Mouse (Mus musculus): ENCODE measurements at regions not wholly inside any gene's neighbourhood (a gene's known extent, or its start where the extent isn't known, plus 50 kb on each side); places are given as distances from the start of the nearest gene placed in this dataset.
"Not testable (repeated sequence)": the region's sequence is repeated elsewhere in the genome, so short reads cannot be mapped to it uniquely, and the experiment has no call there.

GRCm38 (mm10) chr15:43624431-43624965 is 3490.3 kb downstream of the 9330182O14Rik start:
- Histone ChIP-seq H3K36me3 (ENCODE audit: control insufficient read depth, insufficient read depth, low read length) (no peaks in the 10 kb centered on the region), H3K4me1 (ENCODE audit: control insufficient read depth, insufficient read depth, low read length) (no peaks in the 10 kb centered on the region), H3K27ac (ENCODE audit: insufficient read depth, low read depth, low read length) (no peak overlapping the region), H3K4me3 (ENCODE audit: insufficient read depth, low read depth, low read length) (no peak overlapping the region), H3K27me3 (replicated peaks; ENCODE audit: control insufficient read depth, insufficient read depth, low read length) (no peaks in the 10 kb centered on the region)
- no peak for TF ChIP-seq CTCF (conservative IDR thresholded peaks at IDR 0.05; ENCODE audit: insufficient read depth, insufficient read length, low read depth, low read length)
- TF ChIP-seq POLR2A (IDR thresholded peaks at IDR 0.05; ENCODE audit: low read depth, low read length) = no peak
- DNase-seq = no peak
- 46% methylated on average over 2 of the region's 2 CpGs for WGBS

- TF ChIP-seq CTCF (conservative IDR thresholded peaks at IDR 0.05; ENCODE audit: insufficient read depth, insufficient read length, low read depth, low read length) (no peak), POLR2A (IDR thresholded peaks at IDR 0.05; ENCODE audit: low read depth, low read length) (no peak)
- no peak for DNase-seq
- Histone ChIP-seq H3K4me3 (ENCODE audit: insufficient read depth, low read depth, low read length) (no peak overlapping the region), H3K27me3 (replicated peaks; ENCODE audit: control insufficient read depth, insufficient read depth, low read length) (no peaks in the 10 kb centered on the region), H3K4me1 (ENCODE audit: control insufficient read depth, insufficient read depth, low read length) (no peaks in the 10 kb centered on the region), H3K36me3 (ENCODE audit: control insufficient read depth, insufficient read depth, low read length) (no peaks in the 10 kb centered on the region), H3K27ac (ENCODE audit: insufficient read depth, low read depth, low read length) (no peak overlapping the region)
- 49% methylated on average over 4 of the region's 4 CpGs for WGBS
These were observed 3490.9 kb downstream of the 9330182O14Rik start for GRCm38 (mm10) chr15:43625021-43625510.

- Histone ChIP-seq H3K4me3 (ENCODE audit: insufficient read depth, low read depth, low read length) (no peak overlapping the region), H3K36me3 (ENCODE audit: control insufficient read depth, insufficient read depth, low read length) (no peaks in the 10 kb centered on the region), H3K27ac (ENCODE audit: insufficient read depth, low read depth, low read length) (no peak overlapping the region), H3K4me1 (ENCODE audit: control insufficient read depth, insufficient read depth, low read length) (no peaks in the 10 kb centered on the region), H3K27me3 (replicated peaks; ENCODE audit: control insufficient read depth, insufficient read depth, low read length) (no peaks in the 10 kb centered on the region)
- TF ChIP-seq POLR2A (IDR thresholded peaks at IDR 0.05; ENCODE audit: low read depth, low read length) (no peak), CTCF (conservative IDR thresholded peaks at IDR 0.05; ENCODE audit: insufficient read depth, insufficient read length, low read depth, low read length) (no peak)
- 79% methylated on average over 2 of the region's 2 CpGs for WGBS
- peak; percentile 2 for DNase-seq
These were observed 3516.8 kb downstream of the 9330182O14Rik start for GRCm38 (mm10) chr15:43650818-43651500.

- H3K27ac ChIP-seq (ENCODE audit: insufficient read depth, low read depth, low read length) = no peak overlapping the region
- H3K4me1 ChIP-seq (ENCODE audit: control insufficient read depth, insufficient read depth, low read length) = no peaks in the 10 kb centered on the region
- H3K36me3 ChIP-seq (ENCODE audit: control insufficient read depth, insufficient read depth, low read length) = no peaks in the 10 kb centered on the region
- no peaks in the 10 kb centered on the region for H3K27me3 ChIP-seq (replicated peaks; ENCODE audit: control insufficient read depth, insufficient read depth, low read length)
- TF ChIP-seq POLR2A (IDR thresholded peaks at IDR 0.05; ENCODE audit: low read depth, low read length) (no peak), CTCF (conservative IDR thresholded peaks at IDR 0.05; ENCODE audit: insufficient read depth, insufficient read length, low read depth, low read length) (no peak)
- DNase-seq = no peak
- H3K4me3 ChIP-seq (ENCODE audit: insufficient read depth, low read depth, low read length) = no peak overlapping the region
- 76% methylated on average over 1 of the region's 1 CpGs for WGBS
These were observed 3529.5 kb downstream of the 9330182O14Rik start for GRCm38 (mm10) chr15:43663648-43664047.

- Histone ChIP-seq H3K36me3 (ENCODE audit: control insufficient read depth, insufficient read depth, low read length) (no peaks in the 10 kb centered on the region), H3K27me3 (replicated peaks; ENCODE audit: control insufficient read depth, insufficient read depth, low read length) (no peaks in the 10 kb centered on the region), H3K4me3 (ENCODE audit: insufficient read depth, low read depth, low read length) (no peak overlapping the region), H3K4me1 (ENCODE audit: control insufficient read depth, insufficient read depth, low read length) (no peaks in the 10 kb centered on the region), H3K27ac (ENCODE audit: insufficient read depth, low read depth, low read length) (no peak overlapping the region)
- 19% methylated on average over 1 of the region's 1 CpGs for WGBS
- TF ChIP-seq CTCF (conservative IDR thresholded peaks at IDR 0.05; ENCODE audit: insufficient read depth, insufficient read length, low read depth, low read length) = no peak
- TF ChIP-seq POLR2A (IDR thresholded peaks at IDR 0.05; ENCODE audit: low read depth, low read length) = no peak
- DNase-seq = peak; percentile 37
These were observed 3544.7 kb downstream of the 9330182O14Rik start for GRCm38 (mm10) chr15:43678844-43679243.

GRCm38 (mm10) chr15:43682176-43682575 is 3548.0 kb downstream of the 9330182O14Rik start:
- no peaks in the 10 kb centered on the region for H3K27me3 ChIP-seq (replicated peaks; ENCODE audit: control insufficient read depth, insufficient read depth, low read length)
- TF ChIP-seq POLR2A (IDR thresholded peaks at IDR 0.05; ENCODE audit: low read depth, low read length) = no peak
- no peak for TF ChIP-seq CTCF (conservative IDR thresholded peaks at IDR 0.05; ENCODE audit: insufficient read depth, insufficient read length, low read depth, low read length)
- no peak overlapping the region for H3K27ac ChIP-seq (ENCODE audit: insufficient read depth, low read depth, low read length)
- H3K4me3 ChIP-seq (ENCODE audit: insufficient read depth, low read depth, low read length) = no peak overlapping the region
- H3K36me3 ChIP-seq (ENCODE audit: control insufficient read depth, insufficient read depth, low read length) = no peaks in the 10 kb centered on the region
- no peaks in the 10 kb centered on the region for H3K4me1 ChIP-seq (ENCODE audit: control insufficient read depth, insufficient read depth, low read length)
- peak; percentile 11 for DNase-seq
- 78% methylated on average over 2 of the region's 2 CpGs for WGBS

- DNase-seq; H3K36me3 ChIP-seq (ENCODE audit: control insufficient read depth, insufficient read depth, low read length); H3K27ac ChIP-seq (ENCODE audit: insufficient read depth, low read depth, low read length); H3K4me1 ChIP-seq (ENCODE audit: control insufficient read depth, insufficient read depth, low read length); H3K27me3 ChIP-seq (replicated peaks; ENCODE audit: control insufficient read depth, insufficient read depth, low read length); H3K4me3 ChIP-seq (ENCODE audit: insufficient read depth, low read depth, low read length): not testable (repeated sequence)
These were observed 3557.8 kb downstream of the 9330182O14Rik start for GRCm38 (mm10) chr15:43691998-43692397.
